Mouse (Mus musculus) heart, adult 2 months (tissue): ENCODE measurements around the gene Depp1.

Experiments used
- CTCF ChIP-seq: fragments of 200-600 bp; IDR thresholded peaks from 2 replicates; pipeline ENCODE4 v1.8.1; 2022; ENCODE audit warnings: antibody characterized with exemption, mild to moderate bottlenecking, moderate library complexity
- EP300 ChIP-seq: fragments of 200-500 bp; IDR thresholded peaks from 2 replicates; pipeline ENCODE4 v1.6.1; 2011; ENCODE audit warnings: low read depth, low read length, control low read depth; ENCODE audit not compliant: insufficient read depth
- POLR2A ChIP-seq: fragments of 200-500 bp; IDR thresholded peaks from 2 replicates; pipeline ENCODE4 v1.6.1; 2011; ENCODE audit warnings: mild to moderate bottlenecking, low read depth, low read length, control low read depth; ENCODE audit not compliant: insufficient read depth

DNA sequence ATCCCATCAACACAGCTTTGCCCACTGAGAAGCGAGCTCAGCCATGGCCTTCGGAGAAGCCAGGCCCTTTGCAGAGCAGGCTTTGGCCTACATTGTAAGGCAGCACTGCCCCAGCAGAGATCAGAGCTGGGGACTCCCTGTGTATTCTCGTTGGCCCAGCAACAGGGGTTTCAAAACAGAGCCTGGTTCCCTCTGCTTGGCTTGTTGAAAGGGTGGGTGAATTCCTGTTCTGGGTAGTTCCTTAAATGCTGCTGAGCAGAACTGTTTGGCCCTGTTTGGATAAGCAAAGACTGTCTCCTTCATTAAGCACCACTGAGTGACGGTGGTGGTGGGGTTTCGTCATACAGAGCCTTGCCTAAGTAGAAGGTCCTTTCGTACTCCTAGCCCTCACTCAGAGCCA, 13.6 kb downstream of the Depp1 start:
- TF ChIP-seq CTCF (no peak), POLR2A (no peak), EP300 (no peak)
